Mouse (Mus musculus) urinary bladder, adult 18-20 months (tissue): ENCODE results near the gene Card14.

Source experiments
- DNase-seq, 2 experiments: peaks; one replicate each; pipeline ENCODE4 v3.0.0; 2022; ENCODE audit warnings: low spot score in 2 of 2, mixed read lengths in 2 of 2

Card14 gene

DNA sequence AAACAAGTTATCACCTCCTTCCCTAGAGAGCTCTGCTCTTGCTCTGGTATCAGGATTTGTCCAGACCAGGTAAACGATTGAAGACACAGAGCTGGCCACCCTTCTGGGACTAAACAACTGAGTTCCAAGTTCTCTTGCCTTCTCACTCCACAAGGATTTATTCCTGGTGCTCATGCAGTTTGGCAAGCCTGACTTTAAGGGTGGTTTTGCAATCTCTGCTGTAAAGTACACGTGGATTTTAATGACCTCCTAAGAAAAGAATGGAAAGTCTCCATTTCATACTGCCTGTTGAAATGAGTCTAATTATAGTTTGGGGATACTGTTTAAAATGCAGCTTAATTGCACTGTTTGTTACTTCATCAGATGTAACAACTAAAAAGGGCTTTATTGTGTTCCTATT is 6.6 kb upstream of the Card14 start:
- no peak for DNase-seq

DNA sequence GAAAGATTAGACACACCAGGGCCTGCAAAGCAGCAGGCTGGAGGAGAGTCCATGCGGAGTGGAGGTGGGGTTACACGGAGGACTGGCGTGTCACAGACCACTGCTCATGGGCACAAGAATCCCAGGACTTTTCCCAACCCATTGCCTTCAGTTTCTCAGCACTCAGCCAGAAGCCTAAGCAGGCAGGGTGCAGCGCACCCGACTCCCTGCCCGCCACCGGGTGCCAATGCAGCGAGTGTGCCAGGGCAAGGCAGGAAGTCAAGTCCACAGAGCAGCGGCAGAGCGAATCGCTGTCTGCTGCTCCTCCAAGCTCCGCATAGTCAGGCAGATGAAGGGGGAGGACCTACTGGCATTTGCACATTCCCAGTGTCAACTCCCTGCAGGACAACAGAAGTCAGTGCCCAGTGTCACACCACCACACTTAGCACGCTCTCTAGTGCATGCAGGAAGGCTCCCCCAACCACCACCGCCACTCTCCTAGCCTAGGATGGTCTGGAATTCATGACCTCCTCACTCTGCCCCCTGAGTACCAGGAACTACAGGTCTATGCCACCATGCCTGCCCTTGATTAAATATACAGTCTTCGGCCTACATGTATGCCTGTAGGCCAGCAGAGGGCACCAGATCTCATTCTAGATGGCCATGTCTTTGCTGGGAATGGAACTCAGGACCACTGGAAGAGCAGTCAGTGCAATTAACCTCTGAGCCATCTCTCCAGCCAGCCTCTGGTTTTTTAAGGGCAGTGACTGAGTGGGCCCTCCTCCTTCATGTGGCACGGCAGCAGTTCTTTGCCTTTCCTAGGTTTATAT is 2.5 kb upstream of the Card14 start:
- no peak for DNase-seq

DNA sequence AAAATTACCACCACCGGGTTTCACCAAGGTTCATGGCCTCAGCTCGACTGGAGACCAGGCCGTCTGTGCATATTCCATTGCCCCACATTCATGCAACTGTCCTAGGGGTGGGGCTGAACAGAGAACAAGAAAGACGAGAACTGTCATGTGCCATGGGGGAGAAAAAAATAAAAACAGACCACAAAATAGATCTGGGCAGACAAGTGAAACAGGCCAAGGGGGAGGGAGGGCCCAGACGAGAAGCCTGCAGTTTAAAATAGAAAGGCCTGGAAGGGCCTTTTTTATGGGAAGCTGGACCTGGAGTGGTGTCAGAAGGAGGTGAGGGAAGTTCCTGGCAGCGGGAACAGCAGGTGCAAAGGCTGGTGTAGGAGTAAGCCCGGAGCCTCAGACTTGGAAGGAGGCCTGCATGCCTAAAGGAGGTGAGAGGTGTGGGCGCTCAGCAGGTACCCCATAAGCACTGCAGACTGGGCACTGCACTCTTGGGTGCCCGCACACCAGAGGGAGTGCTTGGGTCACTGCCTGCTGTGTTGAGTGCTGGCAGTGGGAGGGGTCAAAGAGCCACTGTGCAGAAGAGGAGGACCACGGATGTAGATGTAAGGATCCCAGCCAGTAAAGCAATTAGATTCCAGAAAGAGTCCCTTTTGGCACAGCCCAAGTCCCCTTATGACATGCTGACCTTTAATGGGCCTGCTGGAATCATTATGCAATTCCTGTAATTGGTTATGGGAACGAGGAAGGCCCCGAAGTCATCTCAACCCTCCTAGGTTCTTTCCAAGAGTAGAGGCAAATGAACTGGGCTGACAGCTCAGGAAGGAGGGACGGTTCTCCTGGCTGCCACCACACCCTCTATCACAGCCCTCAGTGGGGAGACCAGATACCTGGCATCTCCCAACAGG is 558 bp upstream of the Card14 start:
- peak in 1 of 2 experiments; percentile 23 for DNase-seq

DNA sequence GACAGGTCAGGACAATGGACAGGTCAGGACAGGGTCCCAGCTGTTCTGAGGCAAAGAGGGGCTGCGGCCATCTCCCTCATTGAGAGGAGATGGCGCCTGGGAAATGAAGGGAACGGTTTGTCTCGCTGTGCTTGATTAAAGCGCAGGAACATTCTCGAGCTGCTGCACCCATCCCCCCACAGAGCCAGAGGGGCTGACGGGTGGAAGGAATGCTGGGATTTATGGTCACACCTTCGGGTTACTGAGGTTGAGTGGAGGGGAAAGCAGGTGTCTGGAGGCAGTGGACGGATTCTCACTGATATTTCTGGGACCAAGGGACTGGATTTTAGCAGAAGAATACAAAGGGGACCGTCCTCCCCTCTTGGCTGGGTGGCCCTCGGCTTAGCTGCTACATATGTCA is 348 bp downstream of the Card14 start:
- DNase-seq, result no peak

DNA sequence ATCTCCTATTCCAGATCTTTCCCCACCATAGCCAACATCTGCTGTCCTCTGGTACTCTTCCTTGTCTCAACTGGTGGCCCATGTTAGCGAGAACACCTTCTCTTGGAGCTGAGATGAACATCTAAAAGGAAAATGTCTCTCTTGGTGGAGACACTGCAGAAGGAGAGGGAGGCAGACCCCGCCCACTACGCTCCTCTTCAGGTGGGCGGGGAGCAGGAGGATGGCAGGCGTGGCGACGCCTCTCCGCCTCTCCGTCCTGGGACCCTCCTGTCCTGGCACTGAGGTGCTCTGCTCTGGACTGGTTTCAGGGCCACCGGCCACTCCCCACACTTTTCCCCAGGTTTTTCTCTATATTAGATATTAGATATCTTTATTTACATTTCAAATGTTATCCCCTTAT is 3.1 kb downstream of the Card14 start:
- no peak for DNase-seq

DNA sequence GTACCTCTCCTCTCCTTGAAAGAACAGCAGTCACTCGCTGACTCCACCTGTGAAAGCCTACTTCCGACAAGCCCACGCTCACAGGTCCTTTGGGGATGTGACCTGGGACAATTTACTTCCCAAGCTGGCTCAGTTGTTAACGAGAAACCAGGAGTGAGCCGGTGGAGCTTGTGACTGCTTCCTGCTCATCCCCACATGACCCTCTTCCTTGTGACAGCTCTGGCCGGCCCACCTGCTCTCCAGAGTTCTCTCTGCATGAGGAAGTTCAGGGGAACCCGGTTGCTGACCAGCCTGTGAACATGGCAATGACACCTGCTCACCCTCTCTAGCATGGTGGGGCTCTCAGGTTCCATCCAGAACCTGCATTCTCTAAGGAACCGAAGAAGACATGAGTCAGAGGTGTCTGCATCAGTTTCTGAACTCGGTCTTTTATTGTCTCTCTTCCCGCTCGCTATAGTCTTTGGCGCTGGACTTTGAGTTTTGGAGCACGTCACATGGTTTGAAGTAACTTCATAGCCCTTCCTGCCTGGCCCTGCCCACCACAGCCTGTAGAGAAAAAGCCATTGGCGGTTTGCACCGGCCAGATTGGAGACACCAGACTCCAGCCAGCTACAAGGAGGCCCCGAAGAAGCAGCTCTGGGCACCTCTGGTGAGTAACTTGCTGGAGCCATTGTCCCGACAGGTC is 6.8 kb downstream of the Card14 start:
- DNase-seq, result no peak

DNA sequence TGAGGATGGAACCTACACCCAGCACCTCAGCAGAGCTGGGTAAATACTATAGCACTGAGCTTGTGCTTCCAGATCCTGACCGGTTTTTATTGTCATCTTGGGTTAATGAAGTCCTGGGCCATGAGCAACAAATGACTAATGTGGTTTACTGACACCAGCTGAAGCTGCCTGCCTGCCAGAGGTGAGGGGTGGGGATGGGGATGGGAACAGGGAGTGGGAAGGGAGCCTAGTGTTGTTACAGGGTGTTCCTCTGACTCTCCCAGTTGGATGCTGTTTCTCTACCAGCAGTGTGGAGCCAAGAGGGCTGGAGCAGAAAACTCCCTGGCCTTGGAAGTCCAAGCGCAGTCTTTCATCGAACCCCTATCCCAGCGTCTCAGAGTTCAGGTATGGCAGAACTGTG is 9.2 kb downstream of the Card14 start:
- DNase-seq, result peak in 1 of 2 experiments; percentile 35

DNA sequence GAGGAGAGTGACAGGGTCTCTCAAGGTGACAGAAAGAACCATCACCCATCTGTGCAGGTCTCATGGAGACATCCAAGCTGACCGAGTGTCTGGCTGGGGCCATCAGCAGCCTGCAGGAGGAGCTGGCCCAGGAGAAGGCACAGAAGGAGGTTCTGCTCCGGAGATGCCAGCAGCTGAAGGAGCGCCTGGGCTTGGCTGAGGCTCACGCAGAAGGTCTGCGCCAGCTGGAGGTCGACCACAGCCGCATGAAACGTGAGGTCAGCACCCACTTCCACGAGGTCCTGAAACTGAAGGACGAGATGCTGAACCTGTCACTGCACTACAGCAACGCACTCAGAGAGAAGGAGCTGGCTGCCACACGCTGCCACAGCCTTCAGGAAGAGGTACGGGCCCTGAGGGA is 15.0 kb downstream of the Card14 start:
- no peak for DNase-seq

DNA sequence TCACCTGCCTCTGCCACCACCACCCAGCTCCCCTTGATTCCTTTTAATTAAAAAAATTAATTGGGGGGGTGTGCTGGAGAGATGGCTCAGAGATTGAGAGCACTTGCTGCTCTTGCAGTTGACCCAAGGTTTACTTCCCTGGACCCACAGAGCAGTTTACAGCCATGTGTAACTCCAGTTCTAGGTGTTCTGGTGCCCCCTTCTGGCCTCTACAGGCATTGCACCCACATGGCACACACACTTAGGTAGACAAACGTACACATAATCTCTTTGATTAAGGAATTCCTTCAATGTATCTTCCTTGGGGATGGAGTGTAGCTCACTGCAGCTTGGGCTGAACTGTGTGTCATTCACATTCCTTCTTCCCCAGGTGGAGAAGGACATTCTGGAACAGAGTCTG is 17.5 kb downstream of the Card14 start:
- no peak for DNase-seq

DNA sequence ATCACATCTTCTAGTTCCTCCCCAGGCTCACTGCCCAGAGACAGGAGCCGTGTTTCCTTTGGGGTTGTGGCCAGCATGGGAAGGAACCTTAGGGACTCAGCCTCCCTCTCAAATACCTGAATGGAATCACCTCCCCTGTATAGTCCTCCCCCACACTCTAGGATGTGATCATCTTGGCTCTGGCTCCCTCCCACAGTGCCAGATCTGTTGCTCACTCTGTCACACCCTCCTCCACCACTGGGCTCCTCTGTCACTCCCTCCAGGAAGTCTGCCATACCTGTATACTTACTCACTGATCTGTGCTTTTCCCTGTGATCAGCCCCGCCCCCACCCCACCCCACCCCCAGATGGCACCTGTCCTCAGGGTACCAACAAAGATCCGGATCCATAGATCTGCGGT is 23.0 kb downstream of the Card14 start:
- DNase-seq, result no peak

DNA sequence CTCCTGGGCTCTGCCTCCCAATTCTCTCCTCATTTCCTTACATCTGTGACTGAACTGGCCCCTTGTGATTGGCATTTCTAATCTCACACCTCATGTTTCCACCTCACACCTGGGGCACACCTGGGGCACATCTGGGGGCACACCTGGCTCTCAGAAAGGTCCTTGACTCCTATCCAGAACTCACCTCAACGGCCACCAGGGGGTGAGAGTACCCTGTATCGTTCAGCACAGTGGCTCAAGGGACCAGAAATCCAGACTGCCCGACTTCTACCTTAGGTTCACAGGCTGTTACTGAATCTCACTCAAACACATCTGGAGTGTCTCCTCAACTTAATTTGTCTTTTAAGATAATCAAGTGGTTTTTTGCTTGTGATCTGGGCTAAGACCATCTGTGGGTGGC is 24.4 kb downstream of the Card14 start:
- DNase-seq, result no peak

DNA sequence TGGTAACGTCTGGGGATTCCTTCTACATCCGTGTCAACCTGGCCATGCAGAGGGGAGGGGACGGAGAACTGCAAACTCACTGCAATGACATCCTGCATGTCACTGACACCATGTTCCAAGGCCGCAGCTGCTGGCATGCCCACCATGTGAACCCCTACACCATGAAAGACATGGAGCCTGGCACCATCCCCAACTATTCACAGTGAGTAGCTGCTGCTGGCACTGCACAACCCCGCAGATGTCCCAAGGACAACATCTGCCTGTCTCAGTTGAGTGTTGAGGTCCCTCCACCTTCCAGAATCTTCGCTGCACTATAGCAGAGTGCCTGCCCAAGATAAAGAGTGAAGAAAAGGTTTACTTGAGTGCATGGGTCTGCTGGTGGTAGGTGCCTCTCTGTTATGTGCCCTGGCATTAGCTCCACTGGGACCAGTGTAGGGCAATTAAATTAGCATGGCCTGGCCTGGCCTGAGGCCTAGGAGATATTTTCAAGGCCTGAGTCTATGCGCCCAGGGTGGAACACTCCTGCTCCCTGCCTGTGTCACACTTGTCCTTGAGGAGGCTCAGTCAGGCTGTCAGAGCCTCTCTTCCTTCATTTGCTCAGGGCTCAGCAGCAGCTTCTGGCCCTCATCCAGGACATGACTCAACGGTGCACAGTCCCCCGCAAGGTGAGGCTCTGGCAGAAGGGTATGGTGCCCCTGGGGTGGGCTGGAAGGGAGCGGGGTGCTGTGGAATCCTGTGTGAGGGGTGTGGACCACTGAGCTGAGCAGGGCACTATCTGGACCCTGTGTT is 30.9 kb downstream of the Card14 start:
- DNase-seq, result no peak

DNA sequence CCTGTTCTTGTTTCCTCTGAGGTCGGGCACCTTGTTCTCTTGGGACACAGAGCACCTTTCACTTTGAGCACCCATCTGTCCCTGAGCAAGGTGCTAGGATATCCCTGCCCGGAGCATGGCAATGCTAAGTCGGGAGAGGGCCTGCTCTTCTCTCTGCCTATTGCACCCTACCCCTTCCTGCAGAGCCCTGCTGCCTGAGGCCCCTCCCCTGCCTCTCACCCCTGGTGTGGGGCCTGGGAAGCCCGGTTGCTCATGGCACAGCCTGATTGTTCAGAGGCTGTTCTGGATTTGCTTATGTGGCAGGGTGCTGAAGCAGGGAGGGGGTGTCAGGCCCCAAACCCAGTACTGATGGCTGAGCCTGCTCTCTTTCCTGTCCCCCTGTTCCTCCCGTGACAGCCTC is 31.6 kb downstream of the Card14 start:
- DNase-seq, result no peak

DNA sequence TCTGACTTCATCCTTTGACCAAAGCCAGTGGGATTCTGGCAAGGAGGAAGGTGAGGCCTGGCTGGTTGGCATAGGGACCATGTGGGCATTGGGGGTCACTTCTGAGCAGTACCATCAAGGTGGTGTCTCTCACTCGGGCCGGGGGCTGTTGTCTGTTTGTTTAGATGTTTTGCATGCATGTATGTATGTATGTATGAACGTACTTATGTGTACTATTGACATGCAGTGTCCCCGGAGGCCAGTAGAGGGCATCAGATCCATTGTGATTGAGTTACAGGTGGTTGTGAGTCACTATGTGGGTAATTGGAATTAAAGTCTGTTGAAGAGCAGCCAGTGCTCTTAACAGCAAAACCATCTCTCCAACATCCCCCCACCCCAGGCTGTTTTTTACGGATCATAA is 32.1 kb downstream of the Card14 start:
- peak; percentile 54 to 69 for DNase-seq

DNA sequence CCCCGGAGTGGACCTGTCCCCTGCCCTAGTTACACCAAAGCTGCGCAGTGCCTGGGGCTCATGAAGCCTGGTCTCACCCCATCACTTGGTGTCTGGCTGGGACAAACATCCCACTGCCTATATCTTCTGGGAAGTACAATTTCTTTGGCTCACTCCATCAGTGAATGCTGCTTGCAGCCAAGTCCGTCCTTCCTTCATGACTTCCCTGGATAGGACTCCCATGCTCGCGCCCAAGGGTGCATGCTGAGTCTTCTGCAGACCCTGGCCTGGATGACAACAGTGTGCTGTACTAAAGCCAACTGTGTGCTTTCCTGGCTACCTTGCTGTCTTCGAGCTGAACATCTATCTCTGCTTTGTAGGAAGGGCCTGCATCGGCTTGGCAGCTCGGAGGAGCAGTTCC is 36.6 kb downstream of the Card14 start:
- DNase-seq, result no peak

DNA sequence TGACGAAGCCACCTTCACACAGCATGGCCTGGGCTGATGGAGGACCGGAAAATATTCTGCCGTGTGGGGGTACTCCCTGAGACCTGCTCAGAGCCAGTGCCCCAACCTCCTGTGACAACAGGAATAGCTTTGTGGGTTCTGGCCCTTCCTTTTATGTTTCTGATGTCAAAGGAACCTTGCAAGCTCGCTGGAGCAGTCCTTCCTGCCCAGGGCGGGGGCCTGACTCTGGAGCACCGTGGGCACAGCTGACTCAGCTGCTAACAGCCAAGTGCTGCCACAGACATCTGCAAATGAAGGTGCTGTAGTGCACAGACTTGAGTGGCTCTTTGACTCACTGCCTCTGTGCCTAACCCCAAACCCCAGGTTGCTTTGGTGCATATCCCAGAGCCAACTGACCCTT is 37.3 kb downstream of the Card14 start:
- no peak for DNase-seq

DNA sequence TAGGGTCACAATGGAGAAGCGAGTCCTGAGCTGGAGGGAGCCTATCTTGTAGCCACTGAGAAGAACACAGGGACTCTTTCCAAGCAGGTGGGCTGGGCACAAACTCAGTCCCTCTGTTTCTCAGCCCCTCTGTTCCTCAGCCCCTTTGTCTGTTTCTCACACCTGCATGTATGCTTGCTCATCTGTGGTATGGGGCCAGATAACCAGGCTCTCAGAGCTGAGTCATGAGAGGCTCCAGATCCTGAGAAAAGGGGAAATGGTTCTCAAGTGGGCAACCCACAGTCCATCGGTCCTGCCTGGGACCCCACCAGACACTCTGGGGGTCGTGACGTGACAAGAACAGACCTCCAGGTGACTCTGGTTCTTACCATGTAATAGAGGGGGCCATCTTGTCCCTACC is 39.6 kb downstream of the Card14 start:
- DNase-seq, result no peak

DNA sequence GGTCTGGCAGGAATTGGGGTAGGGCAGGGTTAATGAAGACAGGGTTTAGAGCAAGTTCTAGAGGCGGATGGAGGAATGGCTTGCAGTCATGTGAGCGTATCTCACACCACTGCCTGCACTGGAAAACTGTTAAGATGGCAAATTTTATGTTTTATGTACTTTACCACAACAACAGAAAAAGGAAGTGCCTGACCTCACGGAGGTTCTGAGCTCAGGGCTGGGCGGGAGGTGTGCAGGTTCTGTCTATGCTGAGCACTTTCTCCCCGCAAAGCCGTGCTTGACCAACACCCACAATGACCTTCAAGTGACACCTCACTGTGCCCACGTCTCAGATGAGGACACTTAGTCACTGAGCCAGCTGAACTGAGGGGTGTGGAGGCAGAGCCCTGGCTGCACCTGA is 44.5 kb downstream of the Card14 start:
- no peak for DNase-seq

DNA sequence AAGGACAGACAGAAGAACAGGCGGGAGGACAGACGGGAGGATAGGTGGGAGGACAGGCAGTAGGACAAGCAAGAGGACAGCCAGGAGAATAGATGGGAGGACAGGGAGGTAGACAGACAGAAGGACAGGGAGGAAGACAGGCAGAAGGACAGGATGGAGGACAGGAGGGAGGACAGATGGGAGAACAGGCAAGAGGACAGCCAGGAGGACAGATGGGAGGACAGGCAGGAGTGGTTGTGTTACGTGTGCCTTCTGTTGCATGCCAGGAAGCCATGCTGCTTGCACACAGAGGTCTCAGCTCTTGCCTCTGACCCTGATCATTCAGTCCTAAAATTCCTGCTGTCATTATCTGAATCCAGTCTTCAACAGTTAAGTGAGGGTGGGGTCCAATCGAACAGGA is 46.4 kb downstream of the Card14 start:
- DNase-seq, result no peak

DNA sequence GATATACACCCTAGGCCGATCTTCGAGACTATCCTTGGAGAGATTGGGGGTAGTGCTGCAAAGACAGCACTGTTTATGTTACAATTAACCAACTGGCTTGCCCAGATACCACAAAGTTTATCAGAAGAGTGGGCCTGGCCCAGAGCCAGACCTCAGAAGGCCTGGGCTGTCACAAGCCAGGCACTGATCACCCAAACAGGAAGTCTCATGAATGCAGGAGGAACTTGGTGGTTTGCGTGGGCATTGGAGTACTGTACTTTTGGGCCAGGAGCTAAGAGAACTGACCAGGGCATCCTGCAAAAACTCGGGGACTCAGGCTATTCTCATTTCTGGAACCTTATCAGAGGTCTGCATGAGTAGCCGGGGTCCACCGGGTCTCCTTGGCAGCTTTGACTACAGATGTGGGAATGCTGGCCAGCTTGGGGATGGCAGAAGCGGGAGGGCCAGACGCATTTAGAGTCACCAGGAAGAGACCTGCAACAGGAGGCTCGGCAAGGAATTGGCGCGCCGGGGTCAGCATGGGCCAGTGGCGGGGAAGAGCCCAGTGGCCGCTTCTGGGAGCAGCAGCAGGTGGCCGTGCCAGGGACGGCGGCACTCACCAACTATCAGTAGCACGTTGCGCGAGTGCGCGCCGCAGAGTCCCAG is 47.4 kb downstream of the Card14 start:
- peak in 1 of 2 experiments; percentile 25 for DNase-seq
